Mouse (Mus musculus): Measurements from ENCODE around the gene Acin1. TPM values are rescaled to one million over a fixed set of nuclear protein-coding genes. Genes with fewer than 3 reads are reported as not detected.

Acin1 gene
- polyA plus RNA-seq, 1 experiment from 2014 or later: 171 TPM

DNA sequence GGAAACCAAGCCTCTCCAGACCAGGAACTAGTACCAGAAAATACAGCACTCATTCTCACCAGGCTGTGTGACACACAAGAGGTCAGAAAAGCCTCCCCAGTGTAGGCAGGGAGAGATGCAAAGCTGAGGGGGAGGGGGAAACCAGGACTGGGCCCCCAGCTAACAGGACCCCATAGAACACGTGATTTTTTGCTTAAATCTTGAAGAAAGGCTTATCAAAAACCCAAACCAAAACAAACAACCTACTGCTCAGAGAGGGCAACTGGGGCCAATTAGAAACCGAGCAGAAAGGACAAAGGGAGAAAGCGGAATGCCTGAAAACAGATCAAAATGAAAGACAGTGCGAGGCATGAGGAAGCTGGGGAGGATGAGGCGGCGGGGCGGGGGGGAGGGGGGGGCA is 33.9 kb downstream of the Acin1 start:
- ATAC-seq (replicated peaks): no peak; the same call in 1 of the 2 replicates
- H3K4me2 ChIP-seq (replicated peaks): peak overlapping the region; percentile 93
- peaks cover 60% of the 10 kb centered on the region for H3K36me3 ChIP-seq
- peaks cover 53% of the 10 kb centered on the region for H3K4me1 ChIP-seq
- peak overlapping the region; percentile 86 for H3K27ac ChIP-seq (replicated peaks)
- 0% methylated on average over 7 of the region's 7 CpGs for WGBS
- no peaks in the 10 kb centered on the region for H3K27me3 ChIP-seq
- H3K9me3 ChIP-seq: no peaks in the 10 kb centered on the region
- peak overlapping the region; percentile 74 for H3K9ac ChIP-seq (replicated peaks)
- peak overlapping the region; percentile 70 for H3K4me3 ChIP-seq

- Histone ChIP-seq H3K27me3 (no peaks in the 10 kb centered on the region), H3K4me3 (0 out of 2 replicates have a peak overlapping the region, but pooled peaks have one; percentile 6), H3K4me1 (peaks cover 53% of the 10 kb centered on the region), H3K27ac (replicated peaks) (peak overlapping the region; percentile 86), H3K36me3 (peaks cover 60% of the 10 kb centered on the region), H3K9ac (replicated peaks) (no peak overlapping the region), H3K4me2 (replicated peaks) (peak overlapping the region; percentile 93), H3K9me3 (no peaks in the 10 kb centered on the region)
- ATAC-seq (replicated peaks): no peak
- WGBS: 62% methylated on average over 4 of the region's 4 CpGs
Observed at GRCm38 (mm10) chr14:54651556-54651955, 35.2 kb downstream of the Acin1 start.

- Histone ChIP-seq H3K4me3 (0 out of 2 replicates have a peak overlapping the region, but pooled peaks have one; percentile 6), H3K4me2 (replicated peaks) (peak overlapping the region; percentile 93), H3K9ac (replicated peaks) (no peak overlapping the region), H3K36me3 (peaks cover 60% of the 10 kb centered on the region), H3K4me1 (peaks cover 53% of the 10 kb centered on the region), H3K9me3 (no peaks in the 10 kb centered on the region), H3K27me3 (no peaks in the 10 kb centered on the region), H3K27ac (replicated peaks) (peak overlapping the region; percentile 86; the same call in 1 of the 2 replicates)
- peak; percentile 40 for ATAC-seq (replicated peaks)
- WGBS: 64% methylated on average over 23 of the region's 23 CpGs
Observed at GRCm38 (mm10) chr14:54650621-54651454, 35.9 kb downstream of the Acin1 start.

DNA sequence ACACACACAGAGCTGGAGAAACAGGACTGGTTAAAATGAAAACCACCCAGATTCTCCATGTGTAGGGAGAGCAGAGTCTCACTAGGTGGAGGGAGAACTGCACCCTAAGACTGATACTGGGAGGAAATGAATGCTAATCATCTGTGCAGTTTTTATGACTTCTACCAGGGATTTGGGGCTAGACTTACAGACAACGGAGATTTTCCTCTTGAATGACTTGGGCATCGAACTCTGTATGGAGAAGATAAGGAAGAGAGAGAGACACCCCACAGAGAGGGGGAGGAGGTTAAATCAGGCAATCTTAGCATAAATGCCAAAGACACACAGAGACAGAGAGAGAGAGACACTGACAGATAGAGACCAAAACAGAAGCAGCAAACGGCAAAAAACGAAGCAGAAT is 38.8 kb downstream of the Acin1 start:
- H3K9ac ChIP-seq (replicated peaks): no peak overlapping the region
- peaks cover 83% of the 10 kb centered on the region for H3K36me3 ChIP-seq
- no peak overlapping the region for H3K4me3 ChIP-seq
- H3K4me2 ChIP-seq (replicated peaks): no peak overlapping the region
- H3K27ac ChIP-seq (replicated peaks): no peak overlapping the region
- ATAC-seq (replicated peaks): no peak
- WGBS: 82% methylated on average over 4 of the region's 4 CpGs
- peaks cover 46% of the 10 kb centered on the region for H3K4me1 ChIP-seq
- H3K9me3 ChIP-seq: no peaks in the 10 kb centered on the region
- no peaks in the 10 kb centered on the region for H3K27me3 ChIP-seq

- H3K4me3 ChIP-seq: no peak overlapping the region
- no peaks in the 10 kb centered on the region for H3K9me3 ChIP-seq
- no peak for ATAC-seq (replicated peaks)
- no peak overlapping the region for H3K9ac ChIP-seq (replicated peaks)
- no peaks in the 10 kb centered on the region for H3K27me3 ChIP-seq
- peaks cover 91% of the 10 kb centered on the region for H3K36me3 ChIP-seq
- peaks cover 38% of the 10 kb centered on the region for H3K4me1 ChIP-seq
- no peak overlapping the region for H3K27ac ChIP-seq (replicated peaks)
- WGBS: 91% methylated on average over 8 of the region's 8 CpGs
- H3K4me2 ChIP-seq (replicated peaks): no peak overlapping the region
Observed at GRCm38 (mm10) chr14:54646898-54647636, 39.7 kb downstream of the Acin1 start.

GRCm38 (mm10) chr14:54646455-54646854 is 40.3 kb downstream of the Acin1 start:
- H3K27ac ChIP-seq (replicated peaks): no peak overlapping the region
- H3K9ac ChIP-seq (replicated peaks): no peak overlapping the region
- H3K36me3 ChIP-seq: peaks cover 87% of the 10 kb centered on the region
- ATAC-seq (replicated peaks): no peak
- no peak overlapping the region for H3K4me3 ChIP-seq
- 95% methylated on average over 17 of the region's 17 CpGs for WGBS
- no peak overlapping the region for H3K4me2 ChIP-seq (replicated peaks)
- no peaks in the 10 kb centered on the region for H3K9me3 ChIP-seq
- H3K4me1 ChIP-seq: peaks cover 32% of the 10 kb centered on the region
- no peaks in the 10 kb centered on the region for H3K27me3 ChIP-seq

- 86% methylated on average over 9 of the region's 9 CpGs for WGBS
- H3K27me3 ChIP-seq: no peaks in the 10 kb centered on the region
- H3K36me3 ChIP-seq: peaks cover 69% of the 10 kb centered on the region
- no peaks in the 10 kb centered on the region for H3K9me3 ChIP-seq
- no peak for ATAC-seq (replicated peaks)
- no peak overlapping the region for H3K27ac ChIP-seq (replicated peaks)
- no peak overlapping the region for H3K9ac ChIP-seq (replicated peaks)
- peaks cover 26% of the 10 kb centered on the region for H3K4me1 ChIP-seq
- H3K4me3 ChIP-seq: no peak overlapping the region
- H3K4me2 ChIP-seq (replicated peaks): no peak overlapping the region
Observed at GRCm38 (mm10) chr14:54644294-54644693, 42.4 kb downstream of the Acin1 start.

DNA sequence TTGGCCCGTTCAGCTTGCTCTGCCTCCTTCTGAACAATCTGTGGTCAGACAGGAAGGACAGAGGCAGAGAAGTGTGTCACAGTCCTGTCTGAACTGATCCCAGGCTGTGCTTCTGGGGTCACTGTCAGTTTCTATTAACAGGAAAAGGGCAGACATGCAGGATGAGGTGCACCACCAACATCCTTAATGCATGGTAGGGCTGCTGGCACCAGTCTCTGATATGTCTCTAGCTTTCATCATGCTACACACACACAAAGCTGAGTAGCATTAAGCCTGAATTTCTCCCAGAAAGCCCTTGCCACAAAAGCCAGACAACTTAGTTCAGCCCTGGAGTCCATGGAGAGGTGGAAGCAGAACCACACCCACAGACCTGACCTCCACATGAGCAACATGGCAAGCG is 43.7 kb downstream of the Acin1 start:
- H3K36me3 ChIP-seq: peaks cover 61% of the 10 kb centered on the region
- no peak for ATAC-seq (replicated peaks)
- no peaks in the 10 kb centered on the region for H3K27me3 ChIP-seq
- no peak overlapping the region for H3K4me2 ChIP-seq (replicated peaks)
- H3K27ac ChIP-seq (replicated peaks): no peak overlapping the region
- WGBS: 73% methylated on average over 2 of the region's 2 CpGs
- peaks cover 25% of the 10 kb centered on the region for H3K4me1 ChIP-seq
- H3K9ac ChIP-seq (replicated peaks): no peak overlapping the region
- H3K9me3 ChIP-seq: no peaks in the 10 kb centered on the region
- no peak overlapping the region for H3K4me3 ChIP-seq

GRCm38 (mm10) chr14:54642224-54642944 is 44.3 kb downstream of the Acin1 start:
- Histone ChIP-seq H3K4me1 (peaks cover 25% of the 10 kb centered on the region), H3K4me2 (replicated peaks) (no peak overlapping the region), H3K9me3 (no peaks in the 10 kb centered on the region), H3K27ac (replicated peaks) (peak overlapping the region; percentile 84), H3K4me3 (no peak overlapping the region), H3K9ac (replicated peaks) (no peak overlapping the region), H3K27me3 (no peaks in the 10 kb centered on the region), H3K36me3 (peaks cover 58% of the 10 kb centered on the region)
- WGBS: 78% methylated on average over 25 of the region's 25 CpGs
- ATAC-seq (replicated peaks): no peak

GRCm38 (mm10) chr14:54641305-54641969 is 45.3 kb downstream of the Acin1 start, which contains the start of gene Cdh24:
Gene Cdh24 (minus strand): TSS chr14:54641364.
- H3K9ac ChIP-seq (replicated peaks): peak within 1 kb of the TSS; percentile 93
- H3K4me1 ChIP-seq: peaks cover 25% of the 10 kb centered on the region
- WGBS: under 1% methylated on average over 47 of the region's 52 CpGs
- ATAC-seq (replicated peaks): peak; percentile 96
- H3K36me3 ChIP-seq: peaks cover 53% of the 10 kb centered on the region
- H3K9me3 ChIP-seq: no peaks in the 10 kb centered on the region
- peak within 1 kb of the TSS; percentile 63 for H3K4me2 ChIP-seq (replicated peaks)
- H3K27me3 ChIP-seq: no peaks in the 10 kb centered on the region
- peak within 1 kb of the TSS; percentile 72 for H3K4me3 ChIP-seq
- H3K27ac ChIP-seq (replicated peaks): peak within 1 kb of the TSS; percentile 84

GRCm38 (mm10) chr14:54640946-54641304 is 45.8 kb downstream of the Acin1 start, which contains the start of gene Gm17606:
Gene Gm17606 (plus strand): TSS chr14:54640952.
- H3K4me1 ChIP-seq: peaks cover 25% of the 10 kb centered on the region
- H3K9me3 ChIP-seq: no peaks in the 10 kb centered on the region
- peak within 1 kb of the TSS; percentile 72 for H3K4me3 ChIP-seq
- H3K4me2 ChIP-seq (replicated peaks): peak within 1 kb of the TSS; percentile 63
- H3K27me3 ChIP-seq: no peaks in the 10 kb centered on the region
- H3K9ac ChIP-seq (replicated peaks): peak within 1 kb of the TSS; percentile 93
- H3K27ac ChIP-seq (replicated peaks): peak within 1 kb of the TSS; percentile 84
- H3K36me3 ChIP-seq: peaks cover 51% of the 10 kb centered on the region
- WGBS: 1% methylated on average over 19 of the region's 28 CpGs
- ATAC-seq (replicated peaks): peak; percentile 52

Data from forebrain, embryonic 15.5 days (tissue).